Mouse (Mus musculus): ENCODE measurements around the gene Epb41l4b.

DNA sequence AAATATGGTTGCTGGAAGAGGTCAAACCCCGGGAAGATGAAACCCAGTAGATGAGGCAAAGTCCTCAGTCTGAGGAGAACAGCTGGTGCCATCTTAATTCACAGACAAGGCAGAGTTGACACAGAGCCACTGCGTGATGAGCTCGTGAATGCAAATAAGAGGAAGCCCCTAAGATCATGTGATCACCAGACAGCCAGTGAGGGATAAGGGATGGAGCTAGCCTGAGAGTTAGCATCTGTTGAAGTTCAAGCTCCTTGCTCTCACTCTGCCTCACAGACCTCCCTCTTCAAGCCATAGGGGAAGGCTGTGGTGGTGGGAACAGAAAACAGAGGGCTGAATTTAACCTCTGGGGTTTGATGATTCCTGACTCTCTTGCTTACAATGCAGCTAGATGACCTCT, 22.4 kb upstream of the Epb41l4b start:
- no peak for TF ChIP-seq CTCF (IDR thresholded peaks at IDR 0.05; ENCODE audit: control insufficient read depth, insufficient read depth, insufficient read length)
- no peak for TF ChIP-seq MAX (IDR thresholded peaks at IDR 0.05)
- TF ChIP-seq MYOG (IDR thresholded peaks at IDR 0.05; ENCODE audit: control insufficient read depth, extremely low read depth, insufficient read length), result no peak
- TF ChIP-seq MYOD1 (IDR thresholded peaks at IDR 0.05; ENCODE audit: control insufficient read depth, insufficient read length, low read depth), result no peak
- no peak for TF ChIP-seq CEBPB (IDR thresholded peaks at IDR 0.05; ENCODE audit: low read depth)
